Mouse (Mus musculus) layer of hippocampus, adult 8-10 months (tissue): ENCODE results near the gene Zfp771. TPM values are rescaled to one million over a fixed set of nuclear protein-coding genes. Genes with fewer than 3 reads are reported as not detected.

Experiments
- DNase-seq, 2 experiments: peaks; one replicate each; pipeline ENCODE4 v3.0.0; 2022; ENCODE audit warnings: low spot score in 2 of 2
- total RNA-seq, 4 experiments: library from RNA; stranded (reverse); gene quantifications; 2 replicates each; pipeline ENCODE4 v1.2.4; 2022

Zfp771 gene
- 10 to 100 TPM; 51.6 to 62.9 (median 58.3) TPM for total RNA-seq

DNA sequence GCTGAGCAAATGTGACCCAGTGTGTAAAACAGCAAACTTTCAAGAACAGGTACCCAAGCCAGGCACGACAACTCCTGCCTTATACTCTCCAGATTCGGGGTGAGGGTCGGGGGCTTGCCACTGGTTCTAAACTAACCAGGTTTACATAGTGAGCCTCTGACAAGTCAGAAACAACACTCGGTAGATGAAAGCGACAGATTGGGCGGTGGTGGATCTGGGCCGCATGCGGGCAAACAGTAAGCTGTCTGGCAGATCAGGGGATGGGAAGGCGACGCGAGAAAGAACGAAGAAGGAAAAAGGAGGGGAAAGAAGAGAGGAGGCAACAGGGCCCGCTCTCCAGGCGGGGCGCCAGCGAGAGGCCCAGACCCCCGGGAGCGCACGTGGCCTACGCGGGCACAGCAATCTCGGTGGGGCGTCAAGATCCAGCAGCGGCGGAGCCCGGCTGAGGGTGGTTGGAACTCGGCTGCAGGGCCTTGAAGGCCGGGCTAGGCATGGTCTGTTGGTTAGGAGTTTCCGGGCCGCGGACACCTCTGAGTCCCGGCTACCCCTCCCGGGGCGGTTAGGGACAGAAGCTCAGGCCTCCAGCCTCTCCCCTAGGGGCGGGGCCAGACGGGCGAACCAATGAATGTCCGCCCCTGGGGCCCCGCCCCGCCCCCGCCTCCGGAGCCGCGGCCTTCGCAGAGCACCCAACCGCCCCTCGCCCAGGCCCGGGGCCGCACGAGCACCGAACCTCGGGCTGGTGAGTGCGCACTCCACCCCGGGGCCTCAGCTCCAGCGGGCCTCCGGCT, at the start of gene Zfp771:
TSS of gene Zfp771 (plus strand) at position 405 of the 788 bp plus-strand sequence.
- DNase-seq, result peak; percentile 89

GRCm38 (mm10) chr7:127194633-127195029, 49.4 kb upstream of the Zfp771 start:
- no peak for DNase-seq

GRCm38 (mm10) chr7:127195544-127196295, 48.4 kb upstream of the Zfp771 start, which contains the start of gene Cd2bp2:
Gene Cd2bp2, minus strand, starts transcription at chr7:127196050.
- DNase-seq, result peak; percentile 97 to 98

DNA sequence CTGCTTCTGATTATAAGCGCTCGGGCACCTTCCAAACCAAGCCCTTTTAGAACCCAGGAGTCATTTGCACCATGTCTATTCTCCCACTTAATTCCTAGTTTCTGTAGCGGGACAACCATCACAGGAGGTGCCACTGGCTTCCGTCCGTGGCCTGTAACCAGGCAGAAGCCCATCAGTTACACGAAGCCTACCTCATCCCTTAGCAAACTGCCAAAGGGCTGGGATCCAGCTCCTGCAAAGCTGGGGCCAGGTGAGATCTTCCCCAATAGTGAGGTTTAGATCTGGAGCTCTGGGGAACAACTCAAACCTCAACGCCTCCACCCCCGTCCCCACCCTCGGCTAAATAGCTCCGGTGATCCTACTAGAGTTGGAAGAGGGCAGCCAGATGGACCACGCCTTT, 47.6 kb upstream of the Zfp771 start:
- no peak for DNase-seq

- DNase-seq, result no peak
These were observed 37.5 kb upstream of the Zfp771 start for GRCm38 (mm10) chr7:127206606-127207005.

DNA sequence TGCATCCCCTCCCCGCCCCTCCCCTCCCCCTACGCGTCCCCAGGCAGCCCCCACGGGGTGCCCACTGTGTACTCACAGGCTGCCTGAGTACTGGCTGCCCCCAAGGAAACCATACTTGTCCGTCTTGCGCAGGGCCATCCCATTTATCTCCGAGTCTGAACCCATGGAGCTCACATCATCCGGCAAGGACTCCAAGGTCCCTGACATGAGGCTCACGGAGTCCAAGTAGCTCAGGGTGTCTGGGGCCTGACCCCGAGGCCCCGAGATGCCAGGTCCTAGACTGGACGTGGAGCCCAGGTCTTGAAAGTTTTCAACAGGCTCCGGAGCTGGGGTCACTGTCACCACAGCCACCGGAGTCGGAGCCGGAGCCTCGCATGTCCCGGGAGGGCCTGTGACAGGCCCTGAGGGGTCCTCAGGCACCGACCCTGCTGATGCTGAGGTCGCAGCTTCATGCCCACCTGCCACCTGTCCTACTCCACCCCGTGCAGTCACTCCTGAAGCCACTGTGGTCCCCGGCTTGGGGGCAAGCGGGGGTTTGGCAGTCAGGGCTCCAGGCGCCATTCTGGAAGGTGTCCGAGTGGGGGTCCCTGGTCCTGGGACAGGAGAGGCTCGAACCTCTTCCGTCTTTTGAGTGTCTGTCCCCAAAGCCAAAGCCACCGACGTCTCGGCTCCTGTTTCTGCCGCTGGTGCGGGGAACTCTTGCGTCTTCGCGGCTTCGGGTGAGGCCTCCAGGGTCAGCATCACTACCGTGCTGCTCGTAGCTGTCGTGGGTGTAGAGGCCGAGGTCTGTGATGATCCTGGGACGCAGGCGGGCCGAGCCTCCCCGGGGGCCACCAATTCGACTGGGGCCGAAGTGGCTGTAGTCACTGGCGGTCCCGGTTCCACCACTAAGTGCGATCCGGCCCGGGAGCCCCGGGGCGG, 36.4 kb upstream of the Zfp771 start:
- no peak for DNase-seq

- no peak for DNase-seq
These were observed 35.9 kb upstream of the Zfp771 start, which contains the start of gene Tbc1d10b for GRCm38 (mm10) chr7:127208295-127208552. Gene Tbc1d10b, minus strand, starts transcription at chr7:127208468.

- peak; percentile 95 to 98 for DNase-seq
These were observed 35.3 kb upstream of the Zfp771 start, which contains the start of gene Mylpf for GRCm38 (mm10) chr7:127208553-127209438. Gene Mylpf, plus strand, starts transcription at chr7:127208890.

DNA sequence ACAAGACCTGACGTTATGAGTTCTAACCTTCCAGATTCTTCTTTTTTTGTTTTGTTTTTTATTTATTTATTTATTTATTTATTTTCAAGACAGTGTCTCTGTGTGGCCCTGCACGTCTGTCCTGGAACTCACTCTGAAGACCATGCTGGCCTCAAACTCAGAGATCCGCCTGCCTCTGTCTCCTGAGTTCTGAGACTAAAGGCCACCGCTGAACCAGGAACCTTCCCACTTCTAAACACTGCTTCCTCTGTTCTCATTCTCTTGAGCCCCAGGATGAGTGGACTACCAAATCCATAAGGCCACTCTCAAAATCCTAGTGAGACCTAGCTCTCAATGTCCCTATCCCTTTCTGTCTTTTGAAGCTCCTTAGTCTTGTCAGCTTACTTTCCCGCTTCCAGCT, 34.2 kb upstream of the Zfp771 start:
- DNase-seq, result no peak

DNA sequence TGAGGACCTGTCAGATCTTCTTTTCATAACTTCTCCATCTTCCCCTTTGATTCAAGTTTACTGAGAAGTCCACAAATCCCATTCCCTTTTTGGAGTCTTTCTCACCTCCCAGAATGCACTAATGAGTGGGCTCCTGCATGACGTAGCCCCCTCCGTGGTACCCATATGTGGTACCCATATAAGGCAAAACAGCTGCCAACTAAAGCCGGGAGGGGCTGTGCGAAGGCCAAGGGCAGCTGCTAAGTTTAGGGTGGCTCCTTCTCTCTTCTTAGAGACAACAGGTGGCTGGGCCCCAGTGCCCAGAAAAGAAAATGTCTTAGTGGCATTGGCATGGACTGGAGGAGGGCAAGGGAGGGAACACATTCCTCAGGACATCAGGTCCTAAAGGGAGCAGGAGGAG, 33.8 kb upstream of the Zfp771 start:
- DNase-seq, result no peak

GRCm38 (mm10) chr7:127211014-127211745, 32.9 kb upstream of the Zfp771 start:
- no peak for DNase-seq

- DNase-seq, result no peak
These were observed 31.4 kb upstream of the Zfp771 start for GRCm38 (mm10) chr7:127212432-127213250.

DNA sequence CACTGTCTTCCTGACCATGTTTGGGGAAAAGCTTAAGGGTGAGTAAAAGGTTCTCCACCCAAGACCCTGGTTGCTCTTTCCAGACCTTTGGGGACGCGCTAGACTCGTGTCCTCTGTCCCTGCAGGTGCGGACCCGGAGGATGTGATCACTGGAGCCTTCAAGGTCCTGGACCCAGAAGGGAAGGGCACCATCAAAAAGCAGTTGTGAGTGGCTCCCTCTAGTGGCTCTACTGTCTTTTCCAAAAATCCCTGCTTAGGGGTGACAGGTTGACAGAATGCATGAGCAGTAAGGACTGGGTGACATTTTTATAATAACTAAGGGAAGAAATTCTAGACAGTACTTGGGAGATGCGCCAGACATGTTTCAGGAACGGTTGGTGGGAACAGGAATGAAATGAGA, 30.6 kb upstream of the Zfp771 start:
- DNase-seq, result no peak

DNA sequence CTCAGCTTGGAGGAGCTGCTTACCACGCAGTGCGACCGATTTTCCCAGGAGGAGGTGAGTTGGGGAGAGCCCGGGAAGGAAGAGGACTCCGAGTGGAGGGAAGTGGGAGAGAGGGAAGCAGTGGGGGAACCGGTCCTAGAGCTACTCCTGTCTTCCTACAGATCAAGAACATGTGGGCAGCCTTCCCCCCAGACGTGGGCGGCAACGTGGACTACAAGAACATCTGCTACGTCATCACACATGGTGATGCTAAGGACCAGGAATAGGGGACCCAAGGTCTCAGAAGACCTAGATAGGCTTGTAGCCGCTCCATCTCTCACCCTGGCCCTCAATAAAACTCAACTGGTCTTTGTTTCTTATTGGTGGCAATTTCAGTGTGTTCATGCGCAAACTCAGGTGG, 30.1 kb upstream of the Zfp771 start:
- DNase-seq, result no peak

DNA sequence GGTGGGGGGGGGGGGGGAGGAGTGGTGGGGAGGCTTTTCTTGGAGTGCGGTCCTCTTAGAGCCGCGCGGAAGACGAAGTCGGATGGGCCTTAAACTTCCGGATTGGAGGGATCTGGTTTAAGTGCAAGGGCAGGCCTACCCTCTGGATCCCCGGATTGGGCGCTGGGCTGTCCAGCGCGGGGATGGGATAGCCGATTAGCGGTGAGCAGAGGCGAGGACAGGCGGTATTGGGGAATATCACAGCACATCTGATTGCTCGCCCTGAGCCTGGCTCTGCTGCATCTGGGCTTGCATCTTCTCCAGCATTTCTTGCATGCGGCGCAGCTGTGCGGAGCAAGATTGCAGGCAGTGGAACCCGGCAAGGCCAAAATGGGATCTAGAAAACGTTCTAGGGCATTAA, 29.6 kb upstream of the Zfp771 start:
- no peak for DNase-seq

DNA sequence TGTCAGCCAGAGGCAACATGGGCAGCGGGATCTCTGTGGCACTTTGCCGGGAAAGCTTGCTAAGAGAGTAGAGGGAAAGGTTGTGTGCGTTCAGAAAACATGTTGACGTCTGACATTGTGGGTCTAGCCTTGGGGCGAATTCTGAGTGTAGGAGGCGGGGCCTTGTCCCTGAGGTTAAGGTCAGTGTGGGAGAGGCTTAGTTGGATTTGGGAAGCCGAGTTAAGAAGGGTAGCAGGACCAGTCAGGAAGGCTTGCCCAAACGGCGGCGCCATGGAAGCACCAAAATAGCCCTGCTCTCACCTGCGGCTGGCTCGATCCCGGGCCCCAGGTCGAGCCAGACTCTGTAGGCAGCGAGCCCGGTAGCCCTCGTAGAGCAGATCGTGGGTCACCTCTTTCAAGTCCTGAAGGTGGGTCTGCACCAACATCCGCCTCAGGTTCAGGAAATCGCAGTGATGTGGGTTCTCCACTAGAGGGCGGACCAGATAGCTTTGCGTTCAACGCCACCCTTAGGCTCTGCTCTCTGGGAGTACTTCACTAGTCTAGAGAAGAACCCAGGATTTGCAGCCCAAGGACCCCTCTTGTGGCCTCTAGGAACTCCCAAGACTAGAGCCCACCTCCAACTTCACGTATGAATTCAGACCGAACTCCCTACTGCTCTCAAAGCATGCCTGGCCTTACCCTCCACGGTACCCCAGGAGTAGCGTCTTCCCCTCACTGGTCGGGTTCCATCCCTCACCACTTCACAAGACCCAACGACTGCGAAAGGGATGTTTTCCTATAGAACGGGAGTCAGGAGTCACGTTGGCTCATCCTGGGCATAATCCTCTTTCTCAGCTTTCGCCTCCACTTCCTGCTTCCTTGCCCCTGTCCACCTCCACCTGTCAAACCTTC, 28.8 kb upstream of the Zfp771 start:
- DNase-seq, result peak in 1 of 2 experiments; percentile 47

DNA sequence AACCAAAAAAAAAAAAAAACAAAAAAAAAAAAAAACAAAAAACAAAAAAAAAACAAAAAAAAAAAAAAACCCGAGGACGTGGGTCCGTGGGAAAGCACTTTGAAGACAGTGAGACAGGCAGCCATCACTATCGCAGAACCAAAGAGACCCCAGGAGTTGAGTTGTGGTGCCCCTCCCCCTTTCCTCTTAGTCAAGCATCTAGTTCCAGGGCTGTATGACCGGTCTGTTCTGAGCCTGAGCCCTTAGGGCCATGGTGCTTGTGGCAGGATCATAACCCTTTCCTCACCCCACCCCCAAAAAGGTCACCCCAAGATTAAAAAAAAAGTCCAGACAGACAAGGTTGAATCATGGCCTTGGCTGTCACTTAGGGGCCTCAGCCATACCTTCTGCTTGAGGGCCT, 27.8 kb upstream of the Zfp771 start:
- DNase-seq, result no peak

GRCm38 (mm10) chr7:127217475-127217874, 26.6 kb upstream of the Zfp771 start:
- no peak for DNase-seq
